Mouse (Mus musculus) heart, adult 2 months (tissue): ENCODE data around the gene Gria2. TPM values are rescaled to one million over a fixed set of nuclear protein-coding genes. Genes with fewer than 3 reads are reported as not detected.

Source experiments
- DNase-seq, 2 experiments: peaks; one replicate each; pipeline ENCODE4 v3.0.0; 2021
- H3K27ac ChIP-seq: fragments of 200-600 bp; 2 replicates; pipeline ENCODE4 v1.8.1; 2022
- H3K27me3 ChIP-seq: fragments of 200-500 bp; 2 replicates; pipeline ENCODE4 v1.6.1; 2012; ENCODE audit warnings: mild to moderate bottlenecking, low read length, inconsistent platforms, mixed read lengths; ENCODE audit not compliant: control insufficient read depth, insufficient read depth
- H3K36me3 ChIP-seq: fragments of 200-500 bp; 2 replicates; pipeline ENCODE4 v1.6.1; 2012; ENCODE audit warnings: low read length, inconsistent platforms; ENCODE audit not compliant: control insufficient read depth, insufficient read depth
- H3K4me1 ChIP-seq: fragments of 200-500 bp; 2 replicates; pipeline ENCODE4 v1.6.1; 2011; ENCODE audit warnings: low read length; ENCODE audit not compliant: control insufficient read depth, insufficient read depth
- H3K4me3 ChIP-seq: fragments of 200-600 bp; 2 replicates; pipeline ENCODE4 v1.8.1; 2022
- H3K79me2 ChIP-seq: fragments of 200-500 bp; replicated peaks from 2 replicates; pipeline ENCODE4 v1.6.1; 2012; ENCODE audit warnings: mild to moderate bottlenecking, inconsistent platforms, low read length, moderate library complexity, mixed read lengths; ENCODE audit not compliant: control insufficient read depth, insufficient read depth
- H3K9ac ChIP-seq: fragments of 200-500 bp; 2 replicates; pipeline ENCODE4 v1.6.1; 2012; ENCODE audit warnings: low read depth, mild to moderate bottlenecking, control low read depth, inconsistent platforms, low read length, mixed read lengths
- CTCF ChIP-seq: fragments of 200-600 bp; IDR thresholded peaks from 2 replicates; pipeline ENCODE4 v1.8.1; 2022; ENCODE audit warnings: antibody characterized with exemption, mild to moderate bottlenecking, moderate library complexity
- EP300 ChIP-seq: fragments of 200-500 bp; IDR thresholded peaks from 2 replicates; pipeline ENCODE4 v1.6.1; 2011; ENCODE audit warnings: low read depth, low read length, control low read depth; ENCODE audit not compliant: insufficient read depth
- POLR2A ChIP-seq: fragments of 200-500 bp; IDR thresholded peaks from 2 replicates; pipeline ENCODE4 v1.6.1; 2011; ENCODE audit warnings: mild to moderate bottlenecking, low read depth, low read length, control low read depth; ENCODE audit not compliant: insufficient read depth
- WGBS: fragments of 180-500 bp; shearing (Covaris S2); methylation state at CpG from one replicate; pipeline ENCODE4 v1.1.7; 2018; 5-methylcytosine and 5-hydroxymethylcytosine counted together
- intact Hi-C: fragments of 180-260 bp; cut with DNase I; formaldehyde crosslinking; loops from one replicate; pipeline ENCODE4 v1.15.1; 2025
- polyA plus RNA-seq: library from polyadenylated mRNA; depleted of rRNA; stranded (reverse); fragments of >200 nt; gene quantifications from 2 replicates; pipeline ENCODE4 v1.2.3, GENCODE M21; 2012
- total RNA-seq, 2 experiments: library from RNA; stranded (reverse); gene quantifications; 2 replicates each; pipeline ENCODE4 v1.2.3; 2021

Gria2 gene
- total and polyA plus RNA-seq, 3 experiments: 0.09 TPM; not detected in 2

GRCm38 (mm10) chr3:80800995-80801826 is 1.4 kb downstream of the Gria2 start:
- Histone ChIP-seq H3K27ac (no peak overlapping the region), H3K9ac (no peak overlapping the region), H3K36me3 (no peaks in the 10 kb centered on the region), H3K4me1 (no peaks in the 10 kb centered on the region), H3K27me3 (peaks cover 6% of the 10 kb centered on the region), H3K4me3 (no peak overlapping the region), H3K79me2 (no peaks in the 10 kb centered on the region)
- DNase-seq: no peak
- 9% methylated on average over 33 of the region's 33 CpGs for WGBS
- no peak for TF ChIP-seq POLR2A
- no peak for TF ChIP-seq CTCF
- no peak for TF ChIP-seq EP300
- intact Hi-C loops: no loop called here

GRCm38 (mm10) chr3:80800299-80800994 is 2.2 kb downstream of the Gria2 start:
- H3K36me3 ChIP-seq: no peaks in the 10 kb centered on the region
- WGBS: 3% methylated on average over 29 of the region's 29 CpGs
- peaks cover 6% of the 10 kb centered on the region for H3K27me3 ChIP-seq
- no peaks in the 10 kb centered on the region for H3K79me2 ChIP-seq
- H3K4me1 ChIP-seq: no peaks in the 10 kb centered on the region
- no peak overlapping the region for H3K9ac ChIP-seq
- peak in 1 of 2 experiments; percentile 2 for DNase-seq
- TF ChIP-seq CTCF: no peak
- no peak for TF ChIP-seq EP300
- no peak for TF ChIP-seq POLR2A
- H3K27ac ChIP-seq: no peak overlapping the region
- intact Hi-C loops: no loop called here
- no peak overlapping the region for H3K4me3 ChIP-seq

- intact Hi-C loops: loop anchor here (5.0 kb wide), 1 partner anchor 721 kb away; no protein-coding TSS in a partner anchor
These were observed 4.7 kb downstream of the Gria2 start for GRCm38 (mm10) chr3:80797935-80798334.

GRCm38 (mm10) chr3:80796764-80797163 is 5.9 kb downstream of the Gria2 start:
- intact Hi-C loops: loop anchor here (5.0 kb wide), 1 partner anchor 719 kb away; no protein-coding TSS in a partner anchor

More at GRCm38 (mm10) chr3:80797935-80798334, 4.7 kb downstream of the Gria2 start:
- H3K27me3 ChIP-seq: peaks cover 6% of the 10 kb centered on the region
- no peak for TF ChIP-seq CTCF
- TF ChIP-seq POLR2A: no peak
- TF ChIP-seq EP300: no peak
- H3K4me1 ChIP-seq: no peaks in the 10 kb centered on the region
- H3K79me2 ChIP-seq: no peaks in the 10 kb centered on the region
- 79% methylated on average over 1 of the region's 1 CpGs for WGBS
- DNase-seq: no peak
- no peak overlapping the region for H3K4me3 ChIP-seq
- H3K27ac ChIP-seq: no peak overlapping the region
- H3K9ac ChIP-seq: no peak overlapping the region
- no peaks in the 10 kb centered on the region for H3K36me3 ChIP-seq

GRCm38 (mm10) chr3:80795284-80795683 is 7.4 kb downstream of the Gria2 start:
- WGBS: 92% methylated on average over 2 of the region's 2 CpGs
- no peaks in the 10 kb centered on the region for H3K36me3 ChIP-seq
- no peaks in the 10 kb centered on the region for H3K27me3 ChIP-seq
- H3K27ac ChIP-seq: no peak overlapping the region
- H3K9ac ChIP-seq: no peak overlapping the region
- no peaks in the 10 kb centered on the region for H3K79me2 ChIP-seq
- intact Hi-C loops: loop anchor here (5.0 kb wide), 1 partner anchor 718 kb away; no protein-coding TSS in a partner anchor
- no peaks in the 10 kb centered on the region for H3K4me1 ChIP-seq
- TF ChIP-seq EP300: no peak
- TF ChIP-seq CTCF: no peak
- no peak for TF ChIP-seq POLR2A
- DNase-seq: no peak
- no peak overlapping the region for H3K4me3 ChIP-seq

More at GRCm38 (mm10) chr3:80796764-80797163, 5.9 kb downstream of the Gria2 start:
- Histone ChIP-seq H3K79me2 (no peaks in the 10 kb centered on the region), H3K27me3 (peaks cover 6% of the 10 kb centered on the region), H3K27ac (no peak overlapping the region), H3K4me1 (no peaks in the 10 kb centered on the region), H3K9ac (no peak overlapping the region), H3K36me3 (no peaks in the 10 kb centered on the region), H3K4me3 (no peak overlapping the region)
- TF ChIP-seq CTCF: peak; percentile 22; the same call in 1 of the 2 replicates
- TF ChIP-seq POLR2A: no peak
- no peak for DNase-seq
